In the genomic region with DNA sequence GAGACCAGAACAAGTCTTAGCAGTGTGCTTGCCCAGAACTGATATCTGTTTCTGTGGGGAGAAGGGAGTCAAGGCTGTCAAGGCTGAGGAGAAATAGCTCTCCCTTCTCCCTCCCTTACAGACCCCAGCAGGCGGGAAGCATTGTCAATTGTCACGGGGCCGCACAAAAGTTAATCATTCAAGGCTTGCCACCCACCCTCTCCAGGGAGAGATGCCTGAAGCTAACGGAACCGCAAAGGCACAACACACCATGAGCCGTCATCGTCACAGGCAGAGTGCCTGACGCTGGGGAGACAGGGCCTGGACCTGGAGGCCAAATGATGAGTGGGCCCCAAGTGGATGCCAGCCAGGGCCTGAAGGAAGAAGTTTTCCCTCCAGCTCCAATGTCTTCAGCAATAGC, we compare ENCODE assay signal across 13 mouse cellular contexts. TPM values are rescaled to one million over a fixed set of nuclear protein-coding genes. Genes with fewer than 3 reads are reported as not detected.
DNase-seq lines count a peak whose midpoint lies in the region; ATAC-seq lines count a peak whose summit lies in the region.
"Had no signal": no experiment of that assay in that cellular context is flagged by ENCODE, and none has a peak within 500 bp of the region (broad histone marks: within the 10 kb centered on the region; RNA-seq: fewer than 3 reads in every experiment).

No protein-coding gene starts in this region.

- H3K27me3 ChIP-seq in heart, embryonic 12.5 days (replicated peaks), result peaks cover 12% of the 10 kb centered on the region; the same call in 1 of the 2 replicates
- H3K27me3 ChIP-seq in limb, embryonic 13.5 days, result peaks cover 41% of the 10 kb centered on the region
- H3K27me3 ChIP-seq in limb, embryonic 10.5 days (ENCODE audit: low read depth, poor library complexity, severe bottlenecking), result peaks cover 64% of the 10 kb centered on the region
- peaks cover 64% of the 10 kb centered on the region for H3K27me3 ChIP-seq in forebrain, embryonic 13.5 days
- H3K27me3 ChIP-seq in neural tube, embryonic 12.5 days (replicated peaks), result peaks cover 50% of the 10 kb centered on the region
- H3K27me3 ChIP-seq: liver, embryonic 13.5 days had no signal

- peak overlapping the region; percentile 37 for H3K9ac ChIP-seq in heart, embryonic 12.5 days
- peak overlapping the region; percentile 43; the same call in 1 of the 2 replicates for H3K9ac ChIP-seq in limb, embryonic 13.5 days
- H3K9ac ChIP-seq in forebrain, embryonic 13.5 days, result 0 out of 2 replicates have a peak overlapping the region, but pooled peaks have one; percentile 46
- no peak overlapping the region for H3K9ac ChIP-seq in neural tube, embryonic 12.5 days
- H3K9ac ChIP-seq: liver, embryonic 13.5 days had no signal

- no peak overlapping the region for H3K4me3 ChIP-seq in heart, embryonic 12.5 days
- H3K4me3 ChIP-seq in limb, embryonic 13.5 days, result no peak overlapping the region
- H3K4me3 ChIP-seq in limb, embryonic 10.5 days, result no peak overlapping the region
- H3K4me3 ChIP-seq in forebrain, embryonic 13.5 days, result no peak overlapping the region
- H3K4me3 ChIP-seq in neural tube, embryonic 12.5 days, result no peak overlapping the region
- H3K4me3 ChIP-seq: liver, embryonic 13.5 days had no signal

- DNase-seq in heart, adult 11 months, result no peak
- DNase-seq in limb, embryonic 10.5 days (ENCODE audit: low spot score), result no peak
- DNase-seq in thymus, adult 18-20 months, result no peak
- no peak for DNase-seq in adrenal gland, adult 18-20 months (ENCODE audit: low spot score in 2 of 2)
- DNase-seq: adrenal gland, postnatal 10 days; cerebellum, adult 11 months; heart, postnatal 10 days; kidney, postnatal 14 days; liver, embryonic 13.5 days had no signal

- no peaks in the 10 kb centered on the region for H3K9me3 ChIP-seq in heart, embryonic 12.5 days (replicated peaks)
- H3K9me3 ChIP-seq in limb, embryonic 13.5 days, result no peaks in the 10 kb centered on the region
- no peaks in the 10 kb centered on the region for H3K9me3 ChIP-seq in limb, embryonic 10.5 days (replicated peaks)
- no peaks in the 10 kb centered on the region for H3K9me3 ChIP-seq in forebrain, embryonic 13.5 days (replicated peaks)
- no peaks in the 10 kb centered on the region for H3K9me3 ChIP-seq in neural tube, embryonic 12.5 days
- H3K9me3 ChIP-seq: liver, embryonic 13.5 days had no signal

- no peaks in the 10 kb centered on the region for H3K36me3 ChIP-seq in heart, embryonic 12.5 days
- no peaks in the 10 kb centered on the region for H3K36me3 ChIP-seq in limb, embryonic 13.5 days
- H3K36me3 ChIP-seq in limb, embryonic 10.5 days, result no peaks in the 10 kb centered on the region
- H3K36me3 ChIP-seq in forebrain, embryonic 13.5 days (ENCODE audit: poor library complexity, severe bottlenecking), result no peaks in the 10 kb centered on the region
- no peaks in the 10 kb centered on the region for H3K36me3 ChIP-seq in neural tube, embryonic 12.5 days
- H3K36me3 ChIP-seq: liver, embryonic 13.5 days had no signal

- WGBS in heart, embryonic 12.5 days, result 28% methylated on average over 8 of the region's 8 CpGs
- WGBS in limb, embryonic 13.5 days, result 22% methylated on average over 8 of the region's 8 CpGs
- WGBS in limb, embryonic 10.5 days, result 25% methylated on average over 8 of the region's 8 CpGs
- 2% methylated on average over 8 of the region's 8 CpGs for whole genome bisulfite sequencing in forebrain, embryonic 13.5 days
- WGBS in neural tube, embryonic 12.5 days, result 8% methylated on average over 8 of the region's 8 CpGs

- peak overlapping the region; percentile 59 for H3K4me2 ChIP-seq in heart, embryonic 12.5 days
- H3K4me2 ChIP-seq in limb, embryonic 13.5 days (replicated peaks), result no peak overlapping the region
- H3K4me2 ChIP-seq in forebrain, embryonic 13.5 days, result peak overlapping the region; percentile 47
- H3K4me2 ChIP-seq in neural tube, embryonic 12.5 days (replicated peaks), result peak overlapping the region; percentile 30
- H3K4me2 ChIP-seq: liver, embryonic 13.5 days had no signal

- H3K27ac ChIP-seq in heart, embryonic 12.5 days (ENCODE audit: poor library complexity, severe bottlenecking), result peak overlapping the region; percentile 82
- no peak overlapping the region for H3K27ac ChIP-seq in limb, embryonic 13.5 days
- no peak overlapping the region for H3K27ac ChIP-seq in limb, embryonic 10.5 days
- H3K27ac ChIP-seq in forebrain, embryonic 13.5 days, result no peak overlapping the region
- H3K27ac ChIP-seq in neural tube, embryonic 12.5 days, result no peak overlapping the region
- H3K27ac ChIP-seq: liver, embryonic 13.5 days had no signal

- no peak for ATAC-seq in heart, embryonic 12.5 days (ENCODE audit: insufficient number of reproducible peaks, low FRiP score)
- no peak for ATAC-seq in limb, embryonic 13.5 days (ENCODE audit: low FRiP score, low read depth)
- ATAC-seq in forebrain, embryonic 13.5 days, result no peak
- ATAC-seq in neural tube, embryonic 12.5 days (ENCODE audit: low FRiP score, low read depth), result peak; percentile 56; the same call in 1 of the 2 replicates

- peaks cover 46% of the 10 kb centered on the region for H3K4me1 ChIP-seq in heart, embryonic 12.5 days (replicated peaks)
- H3K4me1 ChIP-seq in limb, embryonic 13.5 days, result peaks cover 33% of the 10 kb centered on the region
- H3K4me1 ChIP-seq in limb, embryonic 10.5 days, result peaks cover 37% of the 10 kb centered on the region
- peaks cover 39% of the 10 kb centered on the region for H3K4me1 ChIP-seq in forebrain, embryonic 13.5 days
- H3K4me1 ChIP-seq in neural tube, embryonic 12.5 days, result peaks cover 31% of the 10 kb centered on the region

RNA-seq across cellular contexts. Expression of a gene that starts 22.7 kb away (rescaled TPM):
- polyA plus RNA-seq in heart, embryonic 12.5 days (2016; fragmentation: Nextera tagmentation; extraction: Ambion mirVana), result 1.7 and 1.9 TPM in 2 replicates
- polyA plus RNA-seq in limb, embryonic 13.5 days (2015; fragmentation: Nextera tagmentation; extraction: Ambion mirVana), result 3.4 TPM in 2 replicates
- polyA plus RNA-seq in limb, embryonic 10.5 days (2016; fragmentation: Nextera tagmentation; extraction: Ambion mirVana), result 2.6 and 2.9 TPM in 2 replicates
- 1.2 and 1.5 TPM in 2 replicates for polyA plus RNA-seq in forebrain, embryonic 13.5 days (2015; fragmentation: Nextera tagmentation; extraction: Ambion mirVana)
- 2.4 and 2.9 TPM in 2 replicates for polyA plus RNA-seq in neural tube, embryonic 12.5 days (2016; fragmentation: Nextera tagmentation; extraction: Ambion mirVana)
- 1 to 10 TPM; 3.2 to 4.1 TPM for total RNA-seq in adrenal gland, adult 18-20 months (2021)

RNA-seq across cellular contexts. Expression of a gene that starts 22.8 kb away (rescaled TPM):
- polyA plus RNA-seq in heart, embryonic 12.5 days (2016; fragmentation: Nextera tagmentation; extraction: Ambion mirVana), result 5.4 and 6.4 TPM in 2 replicates
- polyA plus RNA-seq in limb, embryonic 13.5 days (2015; fragmentation: Nextera tagmentation; extraction: Ambion mirVana), result 13.9 and 14.3 TPM in 2 replicates
- 8.1 and 8.3 TPM in 2 replicates for polyA plus RNA-seq in limb, embryonic 10.5 days (2016; fragmentation: Nextera tagmentation; extraction: Ambion mirVana)
- 15.3 and 18.6 TPM in 2 replicates for polyA plus RNA-seq in forebrain, embryonic 13.5 days (2015; fragmentation: Nextera tagmentation; extraction: Ambion mirVana)
- 9.8 and 11.8 TPM in 2 replicates for polyA plus RNA-seq in neural tube, embryonic 12.5 days (2016; fragmentation: Nextera tagmentation; extraction: Ambion mirVana)
- total RNA-seq in adrenal gland, adult 18-20 months (2021), result 10 to 100 TPM; 84.4 to 91.1 TPM
